Mouse (Mus musculus) embryo, embryonic 11 days (tissue): Measurements from ENCODE around the gene Casq1.
"Not testable (repeated sequence)": the region's sequence is repeated elsewhere in the genome, so short reads cannot be mapped to it uniquely, and the experiment has no call there.

ENCODE experiments used
- DNase-seq: peaks from one replicate; pipeline ENCODE4 v3.0.0-alpha.2; 2015

The Casq1 gene

GRCm38 (mm10) chr1:172219451-172220406 lies at the start of gene Casq1:
Gene Casq1 (minus strand): TSS chr1:172219868.
- no peak for DNase-seq

GRCm38 (mm10) chr1:172261477-172262078 lies 41.9 kb upstream of the Casq1 start, which contains the start of gene Igsf8:
Gene Igsf8 (plus strand): TSS chr1:172261641.
- DNase-seq = peak; percentile 38

- DNase-seq = no peak
These were observed 38.6 kb upstream of the Casq1 start, which contains the start of gene Atp1a4 for GRCm38 (mm10) chr1:172258314-172258713. Gene Atp1a4 (minus strand): TSS chr1:172258414.

- DNase-seq = peak; percentile 74
These were observed 28.0 kb upstream of the Casq1 start for GRCm38 (mm10) chr1:172247679-172248078.

- DNase-seq = no peak
These were observed 27.5 kb upstream of the Casq1 start for GRCm38 (mm10) chr1:172247216-172247615.

GRCm38 (mm10) chr1:172244645-172245044 lies 25.0 kb upstream of the Casq1 start:
- not testable (repeated sequence) for DNase-seq

- peak; percentile 39 for DNase-seq
These were observed 24.0 kb upstream of the Casq1 start for GRCm38 (mm10) chr1:172243547-172244205.

GRCm38 (mm10) chr1:172242401-172242800 lies 22.7 kb upstream of the Casq1 start:
- peak; percentile 42 for DNase-seq

GRCm38 (mm10) chr1:172240945-172241708 lies 21.5 kb upstream of the Casq1 start:
- DNase-seq = peak; percentile 43

GRCm38 (mm10) chr1:172229215-172229614 lies 9.5 kb upstream of the Casq1 start:
- DNase-seq = no peak

GRCm38 (mm10) chr1:172228209-172228608 lies 8.5 kb upstream of the Casq1 start:
- no peak for DNase-seq

GRCm38 (mm10) chr1:172221297-172222063 lies 1.8 kb upstream of the Casq1 start:
- DNase-seq = peak; percentile 62

- DNase-seq = no peak
These were observed 746 bp upstream of the Casq1 start for GRCm38 (mm10) chr1:172220414-172220813.

GRCm38 (mm10) chr1:172218164-172218910 lies 1.3 kb downstream of the Casq1 start:
- DNase-seq = no peak

- DNase-seq = peak; percentile 92
These were observed 2.5 kb downstream of the Casq1 start for GRCm38 (mm10) chr1:172217148-172217547.

GRCm38 (mm10) chr1:172214748-172215147 lies 4.9 kb downstream of the Casq1 start:
- no peak for DNase-seq

- DNase-seq = no peak
These were observed 5.9 kb downstream of the Casq1 start for GRCm38 (mm10) chr1:172213771-172214170.

- no peak for DNase-seq
These were observed 6.9 kb downstream of the Casq1 start for GRCm38 (mm10) chr1:172212776-172213175.

GRCm38 (mm10) chr1:172207111-172207584 lies 12.5 kb downstream of the Casq1 start:
- DNase-seq = no peak

GRCm38 (mm10) chr1:172206141-172206917 lies 13.3 kb downstream of the Casq1 start, which contains the start of gene Pea15a:
Gene Pea15a (minus strand): TSS chr1:172206804.
- DNase-seq = peak; percentile 88
